Mouse (Mus musculus) spleen, adult 2 months (tissue): ENCODE results near the gene Cnnm1. TPM values are rescaled to one million over a fixed set of nuclear protein-coding genes. Genes with fewer than 3 reads are reported as not detected.

ENCODE experiments used
- DNase-seq, 2 experiments: peaks; one replicate each; pipeline versions ENCODE4 v3.0.0 to v3.0.0-alpha.2; 2012 to 2021; ENCODE audit warnings: low spot score in 2 of 2, low read depth in 1 of 2
- H3K27ac ChIP-seq: fragments of 200-500 bp; 2 replicates; pipeline ENCODE4 v1.5.1; 2012; ENCODE audit warnings: low read length, inconsistent platforms; ENCODE audit not compliant: insufficient read depth
- H3K27me3 ChIP-seq: fragments of 200-500 bp; 2 replicates; pipeline ENCODE4 v1.6.1; 2012; ENCODE audit warnings: mild to moderate bottlenecking, moderate library complexity, low read length, inconsistent platforms; ENCODE audit not compliant: control insufficient read depth, insufficient read depth
- H3K36me3 ChIP-seq: fragments of 200-500 bp; 2 replicates; pipeline ENCODE4 v1.6.1; 2012; ENCODE audit warnings: mild to moderate bottlenecking, low read length, inconsistent platforms; ENCODE audit not compliant: control insufficient read depth, insufficient read depth
- H3K4me1 ChIP-seq: fragments of 200-500 bp; 2 replicates; pipeline ENCODE4 v1.6.1; 2011; ENCODE audit warnings: inconsistent platforms; ENCODE audit not compliant: control insufficient read depth, insufficient read depth, insufficient read length
- H3K4me3 ChIP-seq: fragments of 200-500 bp; 2 replicates; pipeline ENCODE4 v1.5.1; 2011; ENCODE audit warnings: mild to moderate bottlenecking, inconsistent platforms; ENCODE audit not compliant: insufficient read depth, insufficient read length; ENCODE audit errors: extremely low read depth
- CTCF ChIP-seq: fragments of 200-500 bp; IDR thresholded peaks from 2 replicates; pipeline ENCODE4 v1.5.1; 2011; ENCODE audit warnings: mild to moderate bottlenecking, inconsistent platforms; ENCODE audit not compliant: insufficient read depth, insufficient read length, insufficient replicate concordance; ENCODE audit errors: extremely low read depth
- POLR2A ChIP-seq: fragments of 200-500 bp; IDR thresholded peaks from 2 replicates; pipeline ENCODE4 v1.6.1; 2011; ENCODE audit warnings: low read depth, low read length, inconsistent platforms
- WGBS: fragments of 180-500 bp; shearing (Covaris S2); methylation state at CpG from one replicate; pipeline ENCODE4 v1.1.7; 2018; 5-methylcytosine and 5-hydroxymethylcytosine counted together
- polyA plus RNA-seq: library from polyadenylated mRNA; depleted of rRNA; stranded (reverse); fragments of >200 nt; gene quantifications from 2 replicates; pipeline ENCODE4 v1.2.3, GENCODE M21; 2012; rRNA removed

Cnnm1 gene
- polyA plus RNA-seq, result 0.06 and 0.12 TPM in 2 replicates

DNA sequence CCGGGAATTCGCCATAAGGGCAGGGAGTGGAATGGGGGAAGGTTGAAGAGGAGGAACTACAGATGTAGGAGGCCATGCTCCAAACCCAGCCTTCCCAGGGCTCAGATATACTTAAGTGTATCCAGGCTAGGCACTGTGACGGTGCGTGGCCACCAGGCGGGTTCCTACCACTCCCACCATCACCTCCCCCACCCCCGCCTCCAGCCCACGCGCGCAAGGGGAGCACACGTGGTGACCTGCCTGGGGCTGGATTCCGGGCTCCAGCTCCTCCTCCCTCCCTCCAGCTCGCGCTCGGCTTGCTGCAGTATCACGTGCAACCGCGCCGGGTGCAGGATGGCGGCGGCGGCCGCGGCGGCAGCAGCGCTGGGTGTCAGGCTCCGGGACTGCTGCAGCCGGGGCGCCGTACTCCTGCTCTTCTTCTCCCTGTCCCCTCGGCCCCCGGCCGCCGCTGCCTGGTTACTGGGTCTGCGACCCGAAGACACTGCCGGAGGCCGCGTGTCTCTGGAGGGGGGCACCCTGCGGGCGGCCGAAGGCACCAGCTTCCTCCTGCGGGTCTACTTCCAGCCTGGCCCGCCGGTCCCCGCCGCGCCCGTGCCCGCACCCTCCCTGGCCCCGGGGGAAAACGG, at the start of gene Cnnm1:
Cnnm1 (plus strand) TSS at position 325 of the 626 bp plus-strand sequence.
- Histone ChIP-seq H3K36me3 (no peaks in the 10 kb centered on the region), H3K4me3 (no peak within 1 kb of the TSS), H3K4me1 (peaks cover 5% of the 10 kb centered on the region; the same call in 1 of the 2 replicates), H3K27ac (no peak within 1 kb of the TSS), H3K27me3 (peaks cover 16% of the 10 kb centered on the region)
- 2% methylated on average over 50 of the region's 51 CpGs for WGBS
- no peak for TF ChIP-seq POLR2A
- no peak for TF ChIP-seq CTCF
- no peak for DNase-seq

DNA sequence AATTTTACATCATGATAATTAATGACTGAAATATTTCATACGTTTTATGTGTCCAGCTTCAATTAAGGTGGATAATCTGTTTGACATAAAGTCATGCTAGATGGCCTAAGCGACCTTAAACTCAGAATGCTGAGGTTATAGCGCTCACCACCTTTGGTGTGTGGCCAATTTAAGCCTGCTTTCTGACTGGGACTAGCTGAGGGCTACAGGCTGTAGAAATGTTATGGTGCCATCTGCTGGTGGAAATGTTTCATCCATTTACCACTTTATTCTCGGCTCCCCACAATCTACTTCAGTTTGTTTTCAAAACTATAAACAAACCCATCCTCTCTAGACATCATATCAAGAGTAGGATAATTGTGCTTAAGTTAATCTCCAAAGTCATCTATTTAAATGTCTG, 43.9 kb upstream of the Cnnm1 start:
- peaks cover 1% of the 10 kb centered on the region; the same call in 1 of the 2 replicates for H3K27me3 ChIP-seq
- H3K27ac ChIP-seq, result no peak overlapping the region
- TF ChIP-seq CTCF (peak; percentile 31; the same call in 1 of the 2 replicates), POLR2A (no peak)
- H3K4me1 ChIP-seq, result no peaks in the 10 kb centered on the region
- no peaks in the 10 kb centered on the region for H3K36me3 ChIP-seq
- WGBS, result 7% methylated on average over 4 of the region's 4 CpGs
- H3K4me3 ChIP-seq, result no peak overlapping the region
- peak in 1 of 2 experiments; percentile 7 for DNase-seq

DNA sequence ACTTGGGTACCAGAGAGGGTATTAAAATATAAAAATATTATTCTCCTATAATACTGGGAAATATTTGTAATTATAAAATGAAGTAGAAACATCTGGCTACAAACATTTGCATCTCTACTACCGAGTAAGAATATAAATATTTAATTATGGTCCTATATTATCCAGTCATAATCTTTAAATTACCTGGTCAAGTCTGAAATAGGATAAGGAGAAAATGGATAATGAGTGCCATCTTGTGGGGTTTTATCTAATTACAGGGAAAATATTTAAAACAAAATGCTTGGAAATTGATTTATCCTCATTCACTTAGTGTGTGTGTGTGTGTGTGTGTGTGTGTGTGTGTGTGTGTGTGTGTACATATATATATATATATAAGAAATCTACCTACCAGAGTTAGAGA, 33.1 kb upstream of the Cnnm1 start:
- DNase-seq, result no peak
- no peaks in the 10 kb centered on the region for H3K27me3 ChIP-seq
- H3K36me3 ChIP-seq, result no peaks in the 10 kb centered on the region
- WGBS, result 35% methylated on average over 1 of the region's 1 CpGs
- no peak overlapping the region for H3K27ac ChIP-seq
- no peaks in the 10 kb centered on the region for H3K4me1 ChIP-seq
- H3K4me3 ChIP-seq, result no peak overlapping the region
- TF ChIP-seq POLR2A (no peak), CTCF (no peak)

DNA sequence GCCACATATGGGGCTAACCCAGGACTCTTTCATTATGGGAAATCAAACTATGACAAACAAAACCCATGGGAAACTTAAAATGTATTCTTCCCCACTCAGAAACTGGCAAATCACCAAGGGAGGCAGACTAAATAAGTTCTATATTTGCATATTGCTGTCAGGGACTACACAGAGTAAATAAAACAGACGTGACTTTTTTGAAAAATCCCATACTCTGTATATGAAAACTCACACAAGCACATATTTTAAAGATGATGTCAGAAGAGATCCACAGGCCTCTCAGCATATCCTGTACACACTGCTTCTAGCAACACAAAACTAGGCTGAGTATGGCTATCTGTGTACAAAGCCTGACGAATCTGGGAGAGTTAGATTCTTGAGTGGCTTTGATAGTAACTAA, 24.7 kb upstream of the Cnnm1 start:
- H3K27me3 ChIP-seq, result no peaks in the 10 kb centered on the region
- WGBS, result 85% methylated on average over 2 of the region's 2 CpGs
- TF ChIP-seq POLR2A (no peak), CTCF (no peak)
- no peak for DNase-seq
- no peak overlapping the region for H3K27ac ChIP-seq
- H3K4me3 ChIP-seq, result no peak overlapping the region
- no peaks in the 10 kb centered on the region for H3K36me3 ChIP-seq
- H3K4me1 ChIP-seq, result no peaks in the 10 kb centered on the region

DNA sequence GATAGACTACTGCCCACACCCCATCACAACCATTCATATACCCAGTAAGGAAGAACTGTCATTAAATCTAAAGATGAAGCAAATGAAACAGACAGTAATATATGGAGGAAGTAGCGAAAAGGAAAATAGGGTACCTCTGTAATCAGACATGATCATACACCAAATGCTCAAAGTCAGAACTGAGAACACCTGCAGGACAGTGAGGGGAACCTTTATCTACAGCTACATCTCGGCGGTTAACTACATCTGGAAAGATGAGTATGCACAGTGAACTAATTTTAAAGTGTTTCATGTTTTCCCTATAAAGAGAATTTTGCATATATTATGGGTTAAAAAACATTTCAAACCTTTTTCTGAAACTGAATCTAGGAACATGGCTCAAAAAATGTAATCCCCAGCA, 19.7 kb upstream of the Cnnm1 start:
- no peak overlapping the region for H3K27ac ChIP-seq
- H3K4me1 ChIP-seq, result no peaks in the 10 kb centered on the region
- TF ChIP-seq CTCF, result no peak
- TF ChIP-seq POLR2A, result no peak
- no peaks in the 10 kb centered on the region for H3K27me3 ChIP-seq
- DNase-seq, result no peak
- H3K4me3 ChIP-seq, result no peak overlapping the region
- WGBS, result 66% methylated on average over 3 of the region's 3 CpGs
- H3K36me3 ChIP-seq, result no peaks in the 10 kb centered on the region

DNA sequence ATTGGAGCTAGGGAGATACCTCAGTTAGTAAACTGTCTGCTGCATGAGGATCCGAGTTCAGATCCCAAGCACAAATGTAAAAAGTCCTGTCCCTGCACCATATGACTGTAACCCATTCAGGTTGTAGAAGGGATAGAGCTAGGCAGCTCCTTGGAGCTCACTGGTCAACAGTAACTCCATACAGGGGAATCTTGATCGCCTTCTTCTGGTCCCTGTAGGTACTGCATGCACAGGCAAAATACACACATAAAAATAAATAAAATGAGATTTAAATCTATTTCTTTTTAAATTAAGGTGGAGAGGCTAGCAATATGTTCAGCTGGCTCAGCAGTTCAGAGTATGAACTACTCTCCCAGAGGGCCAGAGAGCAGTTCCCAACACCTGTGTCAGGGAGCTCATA, 16.2 kb upstream of the Cnnm1 start:
- no peaks in the 10 kb centered on the region for H3K27me3 ChIP-seq
- H3K4me3 ChIP-seq, result no peak overlapping the region
- DNase-seq, result no peak
- H3K36me3 ChIP-seq, result no peaks in the 10 kb centered on the region
- 73% methylated on average over 2 of the region's 2 CpGs for WGBS
- no peak overlapping the region for H3K27ac ChIP-seq
- no peaks in the 10 kb centered on the region for H3K4me1 ChIP-seq
- no peak for TF ChIP-seq CTCF
- TF ChIP-seq POLR2A, result no peak

DNA sequence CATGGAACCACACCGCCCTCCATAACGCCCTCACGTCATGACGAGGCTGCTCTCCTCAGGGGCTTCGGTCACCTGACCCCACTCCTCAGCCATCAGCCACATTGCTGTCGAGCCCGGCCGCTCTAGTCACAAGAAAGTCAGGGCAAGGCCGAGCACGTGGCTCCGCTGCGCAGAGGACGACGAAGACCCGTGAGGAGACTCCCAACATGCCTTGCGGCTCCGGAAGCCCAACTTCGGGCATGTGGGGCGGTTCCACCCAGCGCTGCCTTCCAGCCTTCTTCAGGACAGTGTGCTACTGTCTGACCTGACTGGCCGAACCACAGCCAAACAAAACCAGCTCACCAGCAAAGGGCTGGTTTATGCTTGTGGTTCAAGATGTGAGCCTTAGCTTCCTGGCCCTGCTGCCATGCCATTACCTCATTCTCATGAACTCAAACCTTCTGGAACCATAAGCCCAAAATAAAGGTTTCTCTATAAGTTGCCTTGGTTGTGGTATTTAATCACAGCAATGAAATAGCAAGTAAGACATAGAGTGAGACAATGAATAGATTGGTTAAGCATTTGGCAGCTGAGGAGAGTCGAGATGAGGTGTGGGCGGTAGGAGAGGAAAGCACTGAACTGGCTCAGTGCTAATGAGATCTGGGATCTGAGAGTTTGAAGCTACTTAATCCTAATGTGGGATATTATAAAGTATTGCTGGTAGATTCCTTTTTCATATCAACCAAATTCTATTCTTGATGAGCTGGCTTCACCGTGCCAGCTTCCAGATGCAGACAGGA, 12.6 kb upstream of the Cnnm1 start:
- no peak overlapping the region for H3K27ac ChIP-seq
- TF ChIP-seq POLR2A (no peak), CTCF (no peak)
- DNase-seq, result no peak
- H3K4me3 ChIP-seq, result no peak overlapping the region
- WGBS, result 90% methylated on average over 24 of the region's 24 CpGs
- no peaks in the 10 kb centered on the region for H3K36me3 ChIP-seq
- H3K27me3 ChIP-seq, result no peaks in the 10 kb centered on the region
- H3K4me1 ChIP-seq, result no peaks in the 10 kb centered on the region
